Mouse (Mus musculus) liver, postnatal 0 days (tissue): Measurements from ENCODE around the gene Zbtb1. TPM values are rescaled to one million over a fixed set of nuclear protein-coding genes. Genes with fewer than 3 reads are reported as not detected.

Source experiments
- ATAC-seq: fragments of 200-750 bp; cut with Nextera tagmentation; 2 replicates; pipeline ENCODE4 v1.8.0; 2017; ENCODE audit warnings: mild to moderate bottlenecking, moderate library complexity
- DNase-seq: peaks from one replicate; pipeline ENCODE4 v3.0.0-alpha.2; 2016
- H3K27ac ChIP-seq: fragments of 300-500 bp; sonication (generic); 2 replicates; pipeline ENCODE4 v1.5.1; 2014; ENCODE audit warnings: antibody characterized with exemption, moderate library complexity, mild to moderate bottlenecking, low read depth
- H3K27me3 ChIP-seq: fragments of 300-500 bp; sonication (generic); 2 replicates; pipeline ENCODE4 v1.6.1; 2014; ENCODE audit warnings: low read length, control low read depth, mixed read lengths; ENCODE audit not compliant: insufficient read depth
- H3K36me3 ChIP-seq: fragments of 300-500 bp; sonication (generic); replicated peaks from 2 replicates; pipeline ENCODE4 v1.6.1; 2014; ENCODE audit warnings: mild to moderate bottlenecking, control low read depth, low read length, moderate library complexity, mixed read lengths; ENCODE audit not compliant: insufficient read depth
- H3K4me1 ChIP-seq: fragments of 300-500 bp; sonication (generic); 2 replicates; pipeline ENCODE4 v1.6.1; 2014; ENCODE audit warnings: antibody characterized with exemption, mild to moderate bottlenecking, control low read depth; ENCODE audit not compliant: insufficient read depth
- H3K4me2 ChIP-seq: fragments of 300-500 bp; sonication (generic); 2 replicates; pipeline ENCODE4 v1.6.1; 2014; ENCODE audit warnings: low read depth, mild to moderate bottlenecking, low read length, moderate library complexity, mixed read lengths
- H3K4me3 ChIP-seq: fragments of 300-500 bp; sonication (generic); 2 replicates; pipeline ENCODE4 v1.5.1; 2014; ENCODE audit warnings: low read depth, low read length
- H3K9ac ChIP-seq: fragments of 300-500 bp; sonication (generic); replicated peaks from 2 replicates; pipeline ENCODE4 v1.6.1; 2014; ENCODE audit warnings: mild to moderate bottlenecking, moderate library complexity
- H3K9me3 ChIP-seq: fragments of 300-500 bp; sonication (generic); 2 replicates; pipeline ENCODE4 v1.6.1; 2016; ENCODE audit warnings: mild to moderate bottlenecking, control low read depth, low read length, mixed read lengths
- CTCF ChIP-seq: sonication (generic); IDR thresholded peaks from 2 replicates; pipeline ENCODE4 v1.5.1; 2016; ENCODE audit warnings: antibody characterized with exemption, low read depth
- EP300 ChIP-seq: IDR thresholded peaks from 2 replicates; pipeline ENCODE4 v1.6.1; 2016; ENCODE audit warnings: antibody characterized with exemption, low read depth, mild to moderate bottlenecking
- WGBS: fragments of 180-500 bp; shearing (Covaris S2); extraction: QIAGEN DNeasy Blood & Tissue Kit; methylation state at CpG from one replicate; pipeline ENCODE4 v1.1.7; 2014; ENCODE audit not compliant: insufficient replicate concordance; 5-methylcytosine and 5-hydroxymethylcytosine counted together
- polyA plus RNA-seq: library from polyadenylated mRNA; unstranded; fragments of >200 nt; fragmentation: Nextera tagmentation; extraction: Ambion mirVana; gene quantifications from 2 replicates; pipeline ENCODE4 v1.2.1, GENCODE M21; 2015

The Zbtb1 gene
- polyA plus RNA-seq, 1 experiment from 2014 or later: 2.6 TPM

DNA sequence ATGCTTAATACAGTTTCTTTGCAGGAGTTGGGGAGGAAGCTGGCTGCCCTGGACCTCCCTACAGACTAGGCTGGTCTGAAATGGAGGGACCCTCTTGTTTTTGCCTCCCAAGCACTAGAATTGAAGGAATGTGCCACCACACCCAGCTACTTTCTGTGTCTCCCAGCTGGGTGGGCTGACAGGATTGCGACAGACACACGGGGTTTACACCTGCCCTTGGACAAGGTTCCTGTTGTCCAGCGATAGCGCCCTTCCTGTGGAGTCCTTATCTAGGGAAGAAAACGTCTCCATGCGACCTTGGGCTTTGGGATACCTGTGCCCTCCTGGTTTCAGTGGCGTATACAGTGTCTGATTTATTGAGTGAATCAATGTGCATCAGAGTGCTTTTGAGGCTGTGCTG is 10.1 kb downstream of the Zbtb1 start:
- H3K9ac ChIP-seq: no peak overlapping the region
- H3K36me3 ChIP-seq: peaks cover 3% of the 10 kb centered on the region; the same call in 1 of the 2 replicates
- H3K27me3 ChIP-seq: no peaks in the 10 kb centered on the region
- no peak overlapping the region for H3K4me2 ChIP-seq
- peaks cover 33% of the 10 kb centered on the region for H3K4me1 ChIP-seq
- DNase-seq (no peak), ATAC-seq (no peak)
- no peak for TF ChIP-seq CTCF
- TF ChIP-seq EP300: no peak
- no peak overlapping the region for H3K4me3 ChIP-seq
- H3K9me3 ChIP-seq: no peaks in the 10 kb centered on the region
- H3K27ac ChIP-seq: no peak overlapping the region
- 48% methylated on average over 7 of the region's 7 CpGs for WGBS

DNA sequence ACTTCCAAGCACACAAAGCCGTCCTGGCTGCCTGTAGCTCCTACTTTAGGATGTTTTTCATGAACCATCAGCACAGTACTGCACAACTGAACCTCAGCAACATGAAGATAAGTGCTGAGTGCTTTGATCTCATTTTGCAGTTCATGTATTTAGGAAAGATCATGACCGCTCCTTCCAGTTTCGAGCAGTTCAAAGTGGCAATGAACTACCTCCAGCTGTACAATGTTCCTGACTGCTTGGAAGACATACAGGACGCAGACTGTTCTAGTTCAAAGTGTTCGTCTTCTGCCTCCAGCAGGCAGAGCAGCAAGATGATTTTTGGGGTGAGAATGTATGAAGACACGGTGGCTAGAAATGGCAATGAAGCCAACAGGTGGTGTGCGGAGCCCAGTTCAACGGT is 15.3 kb downstream of the Zbtb1 start:
- DNase-seq: no peak
- H3K4me1 ChIP-seq: peaks cover 5% of the 10 kb centered on the region
- no peak overlapping the region for H3K9ac ChIP-seq
- no peak overlapping the region for H3K4me2 ChIP-seq
- H3K27me3 ChIP-seq: no peaks in the 10 kb centered on the region
- H3K4me3 ChIP-seq: no peak overlapping the region
- H3K27ac ChIP-seq: no peak overlapping the region
- no peak for ATAC-seq
- TF ChIP-seq EP300 (no peak), CTCF (no peak)
- no peaks in the 10 kb centered on the region for H3K9me3 ChIP-seq
- WGBS: 89% methylated on average over 8 of the region's 8 CpGs
- peaks cover 21% of the 10 kb centered on the region for H3K36me3 ChIP-seq

DNA sequence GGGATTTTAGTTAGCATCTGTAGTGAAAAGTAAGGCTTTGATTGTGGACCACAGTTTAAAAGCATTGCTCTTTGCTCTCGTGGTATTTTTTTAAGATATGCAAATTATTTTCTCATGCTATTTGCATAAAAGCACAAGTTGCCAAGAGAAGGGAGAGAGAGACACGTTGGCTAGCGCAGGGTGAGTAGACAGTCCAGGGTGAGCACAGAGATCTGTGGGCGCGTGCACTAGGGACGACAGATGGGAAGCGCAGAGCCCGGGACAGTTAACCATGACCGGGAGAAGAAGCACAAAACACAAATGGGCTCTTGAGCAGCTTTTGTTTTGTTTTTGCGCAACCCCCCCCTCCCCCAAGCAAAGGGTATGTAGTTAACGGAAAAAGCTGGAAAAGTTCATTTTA is 18.7 kb downstream of the Zbtb1 start:
- no peaks in the 10 kb centered on the region for H3K4me1 ChIP-seq
- no peaks in the 10 kb centered on the region for H3K27me3 ChIP-seq
- ATAC-seq (no peak), DNase-seq (no peak)
- H3K4me3 ChIP-seq: no peak overlapping the region
- no peak overlapping the region for H3K27ac ChIP-seq
- no peak overlapping the region for H3K4me2 ChIP-seq
- no peak for TF ChIP-seq EP300
- no peak for TF ChIP-seq CTCF
- H3K9ac ChIP-seq: no peak overlapping the region
- no peaks in the 10 kb centered on the region for H3K9me3 ChIP-seq
- WGBS: 85% methylated on average over 11 of the region's 11 CpGs
- H3K36me3 ChIP-seq: peaks cover 21% of the 10 kb centered on the region

DNA sequence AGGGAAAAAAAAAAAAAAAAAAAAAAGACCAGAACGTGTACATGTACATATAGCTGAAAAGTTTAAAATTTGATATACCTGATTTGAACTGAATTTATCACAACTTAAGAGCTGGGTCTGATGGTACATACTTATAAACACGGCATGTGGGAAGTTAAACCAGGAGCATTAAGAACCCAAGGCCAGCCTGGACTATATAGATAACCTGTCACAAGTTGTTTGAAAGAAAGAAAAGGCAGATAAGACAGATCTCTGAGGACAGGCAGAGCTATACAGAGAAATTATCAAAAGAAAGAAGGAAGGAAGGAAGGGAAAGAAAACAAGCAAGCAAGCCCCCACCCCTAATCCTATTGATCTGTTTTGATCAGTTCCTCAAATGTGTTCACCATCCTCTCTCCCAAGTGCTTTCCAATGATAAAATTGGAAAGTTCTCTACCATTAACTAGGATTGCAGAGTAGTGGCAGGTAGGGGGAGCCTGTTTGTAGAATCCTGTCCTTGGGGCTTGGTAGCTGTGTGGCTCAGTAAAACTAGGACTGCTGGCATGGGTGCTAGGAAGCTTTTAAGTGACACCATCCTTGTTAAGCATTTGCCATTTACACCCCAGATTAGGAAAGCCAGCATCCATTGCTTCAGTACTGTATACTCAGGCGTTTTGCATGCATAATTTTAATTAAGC is 21.7 kb downstream of the Zbtb1 start:
- H3K9me3 ChIP-seq: no peaks in the 10 kb centered on the region
- TF ChIP-seq EP300 (peak; percentile 73), CTCF (no peak)
- H3K36me3 ChIP-seq: peaks cover 5% of the 10 kb centered on the region
- no peaks in the 10 kb centered on the region for H3K4me1 ChIP-seq
- ATAC-seq (0 out of 2 replicates have a peak, but pooled peaks have one; percentile 45), DNase-seq (no peak)
- H3K27me3 ChIP-seq: no peaks in the 10 kb centered on the region
- H3K4me2 ChIP-seq: no peak overlapping the region
- WGBS: 39% methylated on average over 3 of the region's 3 CpGs
- H3K27ac ChIP-seq: no peak overlapping the region
- no peak overlapping the region for H3K9ac ChIP-seq
- H3K4me3 ChIP-seq: no peak overlapping the region

DNA sequence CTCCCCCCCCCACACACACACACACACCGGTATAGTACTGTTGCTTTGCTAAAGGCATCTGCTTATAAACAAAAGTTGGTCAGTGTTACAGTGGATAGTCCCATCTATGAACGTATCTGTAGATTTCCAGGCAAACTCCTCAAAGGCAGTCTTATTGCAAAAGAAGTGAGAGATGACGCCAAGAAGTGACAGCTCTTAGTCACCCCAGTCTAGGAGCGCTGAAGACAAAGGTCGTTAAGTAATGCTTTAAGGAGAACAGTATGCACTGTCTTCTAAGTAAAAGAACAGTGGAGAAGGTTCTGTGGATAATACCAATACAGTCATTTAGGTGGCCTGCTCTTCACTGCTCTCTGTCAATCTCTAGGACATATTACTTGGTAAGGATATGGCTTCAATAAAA is 22.9 kb downstream of the Zbtb1 start:
- DNase-seq: no peak
- no peaks in the 10 kb centered on the region for H3K36me3 ChIP-seq
- no peak overlapping the region for H3K4me2 ChIP-seq
- H3K9me3 ChIP-seq: no peaks in the 10 kb centered on the region
- no peak overlapping the region for H3K4me3 ChIP-seq
- H3K27me3 ChIP-seq: no peaks in the 10 kb centered on the region
- H3K27ac ChIP-seq: no peak overlapping the region
- 73% methylated on average over 5 of the region's 5 CpGs for WGBS
- no peak for ATAC-seq
- TF ChIP-seq CTCF (no peak), EP300 (no peak)
- no peaks in the 10 kb centered on the region for H3K4me1 ChIP-seq
- no peak overlapping the region for H3K9ac ChIP-seq

DNA sequence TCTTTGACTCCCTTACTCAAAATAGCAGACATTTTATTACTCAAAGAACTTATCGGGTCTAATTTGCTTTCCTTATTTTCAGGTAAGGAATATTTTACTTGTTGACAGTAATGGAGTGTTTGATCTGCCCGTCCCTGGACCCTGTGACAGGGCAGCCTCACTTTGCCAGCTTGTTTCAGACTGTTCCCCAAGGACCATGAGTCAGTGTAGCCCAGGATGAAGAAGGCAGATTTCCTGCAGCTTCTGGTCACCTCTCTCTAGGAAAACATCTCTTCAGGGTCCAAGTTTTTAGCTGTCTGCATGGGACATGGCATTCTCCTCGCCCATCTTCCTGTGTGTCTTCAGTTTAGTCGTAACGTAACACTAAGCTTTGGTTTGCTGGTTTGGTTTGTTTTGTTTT is 27.2 kb downstream of the Zbtb1 start:
- Histone ChIP-seq H3K4me3 (no peak overlapping the region), H3K4me1 (no peaks in the 10 kb centered on the region), H3K9ac (no peak overlapping the region), H3K4me2 (no peak overlapping the region), H3K27me3 (no peaks in the 10 kb centered on the region), H3K36me3 (no peaks in the 10 kb centered on the region), H3K27ac (no peak overlapping the region), H3K9me3 (no peaks in the 10 kb centered on the region)
- WGBS: 81% methylated on average over 5 of the region's 5 CpGs
- DNase-seq (no peak), ATAC-seq (no peak)
- TF ChIP-seq EP300 (no peak), CTCF (no peak)
